Mouse (Mus musculus) heart, adult 11 months (tissue): ENCODE measurements at regions not wholly inside any gene's neighbourhood (a gene's known extent, or its start where the extent isn't known, plus 50 kb on each side); places are given as distances from the start of the nearest gene placed in this dataset.
A peak's percentile ranks its signal among the peaks of the same experiment; 100 is the strongest.

Experiments
- DNase-seq: peaks from one replicate; pipeline ENCODE4 v3.0.0; 2022

DNA sequence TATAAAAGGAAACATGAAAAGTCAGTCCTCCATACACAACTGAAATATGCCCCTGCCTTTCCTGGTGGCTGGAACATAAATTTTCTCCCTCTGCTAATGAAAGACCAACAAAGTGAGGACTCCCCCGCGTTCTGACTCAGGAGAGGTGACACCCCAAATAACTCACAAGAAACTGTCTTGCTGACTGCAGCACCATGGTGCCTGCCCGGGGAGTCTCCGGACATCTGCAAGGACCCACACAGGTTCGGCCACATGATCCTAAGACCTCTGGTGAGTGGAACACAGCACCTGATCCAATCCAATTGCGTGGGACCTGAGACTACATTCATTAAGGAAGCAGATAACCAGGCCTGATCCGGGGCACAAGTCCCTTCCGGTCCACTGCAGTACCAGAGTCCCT is 79.9 kb downstream of the Mtrr start:
- DNase-seq: peak; percentile 53
